In genomic region chr1:156027849-156028248, GRCm38 (mm10) we compare ENCODE assay signal across 22 mouse cellular contexts. TPM values are rescaled to one million over a fixed set of nuclear protein-coding genes. Genes with fewer than 3 reads are reported as not detected.
DNase-seq lines count a peak whose midpoint lies in the region; ATAC-seq and TF ChIP-seq lines count a peak whose summit lies in the region.
"Had no signal": no experiment of that assay in that cellular context is flagged by ENCODE, and none has a peak within 500 bp of the region (broad histone marks: within the 10 kb centered on the region; RNA-seq: fewer than 3 reads in every experiment).

No protein-coding gene starts in this region.

- H3K27me3 ChIP-seq in liver, postnatal 0 days (ENCODE audit: insufficient read depth, low read length) = no peaks in the 10 kb centered on the region
- H3K27me3 ChIP-seq in liver, embryonic 11.5 days (replicated peaks; ENCODE audit: control insufficient read depth, insufficient read depth, low read length) = no peaks in the 10 kb centered on the region
- H3K27me3 ChIP-seq: embryonic facial prominence, embryonic 12.5 days; hindbrain, embryonic 12.5 days; Patski had no signal

- H3K36me3 ChIP-seq in liver, postnatal 0 days (replicated peaks; ENCODE audit: insufficient read depth, low read length) = peaks cover 75% of the 10 kb centered on the region
- H3K36me3 ChIP-seq in liver, embryonic 11.5 days (ENCODE audit: control insufficient read depth, insufficient read depth, low read length) = peaks cover 20% of the 10 kb centered on the region; the same call in 1 of the 2 replicates

- ATAC-seq in liver, postnatal 0 days = no peak
- no peak for ATAC-seq in liver, embryonic 11.5 days (replicated peaks; ENCODE audit: low FRiP score)
- peak; percentile 44 for ATAC-seq in CD4-positive, CD25-positive, alpha-beta regulatory T cell, adult 4 months
- ATAC-seq: forebrain, embryonic 16.5 days; hindbrain, embryonic 16.5 days; Patski had no signal

- no peaks in the 10 kb centered on the region for H3K9me3 ChIP-seq in liver, postnatal 0 days (ENCODE audit: low read length)
- no peaks in the 10 kb centered on the region for H3K9me3 ChIP-seq in liver, embryonic 11.5 days (ENCODE audit: control insufficient read depth, low read length)
- H3K9me3 ChIP-seq: embryonic facial prominence, embryonic 12.5 days; heart, embryonic 10.5 days; hindbrain, embryonic 12.5 days had no signal

- no peak for TF ChIP-seq CTCF in liver, postnatal 0 days (IDR thresholded peaks at IDR 0.05; ENCODE audit: low read depth)
- TF ChIP-seq CTCF in bone marrow macrophage, adult 2 months (IDR thresholded peaks at IDR 0.05; ENCODE audit: low read depth, low read length) = no peak

- TF ChIP-seq POLR2A in bone marrow macrophage, adult 2 months (IDR thresholded peaks at IDR 0.05; ENCODE audit: borderline replicate concordance, low read depth, low read length) = no peak

- TF ChIP-seq EP300 in liver, postnatal 0 days (IDR thresholded peaks at IDR 0.05; ENCODE audit: low read depth) = no peak

- H3K4me3 ChIP-seq in liver, postnatal 0 days (ENCODE audit: low read depth, low read length) = no peak overlapping the region
- no peak overlapping the region for H3K4me3 ChIP-seq in liver, embryonic 11.5 days (ENCODE audit: low read depth, low read length)
- peak overlapping the region; percentile 18; the same call in 1 of the 2 replicates for H3K4me3 ChIP-seq in bone marrow macrophage, adult 2 months (ENCODE audit: insufficient read depth, low read length)
- H3K4me3 ChIP-seq: embryonic facial prominence, embryonic 12.5 days; heart, embryonic 10.5 days; hindbrain, embryonic 12.5 days had no signal

- WGBS in liver, postnatal 0 days (ENCODE audit: insufficient replicate concordance) = 87% methylated on average over 3 of the region's 3 CpGs
- WGBS in liver, embryonic 11.5 days = 86% methylated on average over 3 of the region's 3 CpGs

- H3K27ac ChIP-seq in liver, postnatal 0 days (ENCODE audit: low read depth) = 0 out of 2 replicates have a peak overlapping the region, but pooled peaks have one; percentile 14
- no peak overlapping the region for H3K27ac ChIP-seq in liver, embryonic 11.5 days (ENCODE audit: low read depth, low read length)
- H3K27ac ChIP-seq in bone marrow macrophage, adult 2 months (ENCODE audit: insufficient read depth, low read depth, low read length) = peak overlapping the region; percentile 95
- H3K27ac ChIP-seq: embryonic facial prominence, embryonic 12.5 days; heart, embryonic 10.5 days; hindbrain, embryonic 12.5 days had no signal

- DNase-seq in liver, postnatal 0 days = no peak
- DNase-seq in liver, embryonic 11.5 days (ENCODE audit: low spot score) = no peak
- DNase-seq in CD4-positive helper T cell, adult 2 months (ENCODE audit: low read depth, low spot score) = peak; percentile 26
- no peak for DNase-seq in kidney, postnatal 14 days
- no peak for DNase-seq in cerebellum, postnatal 36 days
- DNase-seq in frontal cortex, postnatal 14 days (ENCODE audit: low spot score in 2 of 2) = no peak
- DNase-seq: adrenal gland, adult 2 months; adrenal gland, postnatal 25 days; cerebellum, adult 11 months; cerebellum, adult 8-10 months; cerebellum, postnatal 14 days; heart, adult 18-20 months; heart, postnatal 10 days; heart, postnatal 4 days had no signal

- no peak overlapping the region for H3K4me2 ChIP-seq in liver, postnatal 0 days (ENCODE audit: low read depth, low read length)
- H3K4me2 ChIP-seq in liver, embryonic 11.5 days = no peak overlapping the region
- H3K4me2 ChIP-seq: embryonic facial prominence, embryonic 12.5 days; hindbrain, embryonic 12.5 days had no signal

- H3K4me1 ChIP-seq in liver, postnatal 0 days (ENCODE audit: insufficient read depth) = 0 out of 2 replicates have a peak, but pooled peaks cover 3% of the 10 kb centered on the region
- no peaks in the 10 kb centered on the region for H3K4me1 ChIP-seq in liver, embryonic 11.5 days (replicated peaks; ENCODE audit: control insufficient read depth, insufficient read depth, low read length)
- H3K4me1 ChIP-seq in bone marrow macrophage, adult 2 months (ENCODE audit: control insufficient read depth, insufficient read depth, low read length) = peaks cover 37% of the 10 kb centered on the region
- H3K4me1 ChIP-seq: embryonic facial prominence, embryonic 12.5 days; heart, embryonic 10.5 days; hindbrain, embryonic 12.5 days had no signal

- no peak overlapping the region for H3K9ac ChIP-seq in liver, postnatal 0 days (replicated peaks)
- H3K9ac ChIP-seq in liver, embryonic 11.5 days (ENCODE audit: low read depth, low read length) = no peak overlapping the region
- H3K9ac ChIP-seq: embryonic facial prominence, embryonic 12.5 days; hindbrain, embryonic 12.5 days had no signal

RNA-seq across cellular contexts. Expression of gene Tor1aip2, which starts 7.4 kb away (rescaled TPM):
- 43.7 and 45.3 TPM in 2 replicates for polyA plus RNA-seq in liver, postnatal 0 days (2015; fragmentation: Nextera tagmentation; extraction: Ambion mirVana)
- polyA plus RNA-seq in liver, embryonic 11.5 days (2014; fragmentation: Nextera tagmentation; extraction: Ambion mirVana) = 92.8 and 104 TPM in 2 replicates
- polyA plus RNA-seq in CD4-positive, CD25-positive, alpha-beta regulatory T cell, adult 4 months (2017; shearing (Covaris generic)) = 10 to 100 TPM; 38.3 to 43.9 TPM
- 99.8 and 104 TPM in 2 replicates for polyA plus RNA-seq in bone marrow macrophage, adult 2 months (2012; ENCODE audit: insufficient read depth, insufficient read length, missing spikeins)

RNA-seq across cellular contexts. Expression of gene Tor1aip1, which starts 8.4 kb away (rescaled TPM):
- 29.1 and 29.2 TPM in 2 replicates for polyA plus RNA-seq in liver, postnatal 0 days (2015; fragmentation: Nextera tagmentation; extraction: Ambion mirVana)
- 29.3 and 31.7 TPM in 2 replicates for polyA plus RNA-seq in liver, embryonic 11.5 days (2014; fragmentation: Nextera tagmentation; extraction: Ambion mirVana)
- polyA plus RNA-seq in CD4-positive, CD25-positive, alpha-beta regulatory T cell, adult 4 months (2017; shearing (Covaris generic)) = 100 to 1,000 TPM in 1 of 2 experiments, 10 to 100 TPM in 1; 86.3 to 108 TPM
- polyA plus RNA-seq in bone marrow macrophage, adult 2 months (2012; ENCODE audit: insufficient read depth, insufficient read length, missing spikeins) = 158 and 159 TPM in 2 replicates

RNA-seq across cellular contexts. Expression of gene Cep350, which starts 54.8 kb away (rescaled TPM):
- polyA plus RNA-seq in liver, postnatal 0 days (2015; fragmentation: Nextera tagmentation; extraction: Ambion mirVana) = 4.6 and 5.7 TPM in 2 replicates
- polyA plus RNA-seq in liver, embryonic 11.5 days (2014; fragmentation: Nextera tagmentation; extraction: Ambion mirVana) = 4.9 and 5.6 TPM in 2 replicates
- 10 to 100 TPM in 1 of 2 experiments, 1 to 10 TPM in 1; 8.1 to 14.1 TPM for polyA plus RNA-seq in CD4-positive, CD25-positive, alpha-beta regulatory T cell, adult 4 months (2017; shearing (Covaris generic))
- 34.4 and 40.9 TPM in 2 replicates for polyA plus RNA-seq in bone marrow macrophage, adult 2 months (2012; ENCODE audit: insufficient read depth, insufficient read length, missing spikeins)
